Mouse (Mus musculus) kidney, embryonic 14.5 days (tissue): ENCODE measurements around the gene Ap4b1. TPM values are rescaled to one million over a fixed set of nuclear protein-coding genes. Genes with fewer than 3 reads are reported as not detected.

Experiments
- ATAC-seq: fragments of 200-750 bp; cut with Nextera tagmentation; 2 replicates; pipeline ENCODE4 v1.8.0; 2017; ENCODE audit warnings: moderate number of reproducible peaks, mild to moderate bottlenecking, moderate TSS enrichment, moderate library complexity; ENCODE audit not compliant: low FRiP score, low TSS enrichment
- H3K27ac ChIP-seq: fragments of 300-500 bp; sonication (generic); 2 replicates; pipeline ENCODE4 v1.5.1; 2014; ENCODE audit warnings: low read depth, mild to moderate bottlenecking, low read length, moderate library complexity, mixed read lengths
- H3K27me3 ChIP-seq: fragments of 300-500 bp; sonication (generic); 2 replicates; pipeline ENCODE4 v1.6.1; 2014; ENCODE audit warnings: mild to moderate bottlenecking, low read length; ENCODE audit not compliant: control insufficient read depth, insufficient read depth
- H3K36me3 ChIP-seq: fragments of 300-500 bp; sonication (generic); 2 replicates; pipeline ENCODE4 v1.6.1; 2014; ENCODE audit warnings: low read length, mixed read lengths; ENCODE audit not compliant: control insufficient read depth, insufficient read depth
- H3K4me1 ChIP-seq: fragments of 300-500 bp; sonication (generic); 2 replicates; pipeline ENCODE4 v1.6.1; 2014; ENCODE audit warnings: low read length, mixed read lengths; ENCODE audit not compliant: control insufficient read depth, insufficient read depth
- H3K4me2 ChIP-seq: fragments of 300-500 bp; sonication (generic); replicated peaks from 2 replicates; pipeline ENCODE4 v1.6.1; 2014; ENCODE audit warnings: low read depth, mild to moderate bottlenecking, low read length
- H3K4me3 ChIP-seq: fragments of 300-500 bp; sonication (generic); 2 replicates; pipeline ENCODE4 v1.5.1; 2014; ENCODE audit warnings: mild to moderate bottlenecking, low read length
- H3K9ac ChIP-seq: fragments of 300-500 bp; sonication (generic); 2 replicates; pipeline ENCODE4 v1.6.1; 2014; ENCODE audit warnings: low read depth, mild to moderate bottlenecking, low read length, moderate library complexity
- H3K9me3 ChIP-seq: fragments of 300-500 bp; sonication (generic); 2 replicates; pipeline ENCODE4 v1.6.1; 2016; ENCODE audit warnings: low read length; ENCODE audit not compliant: control insufficient read depth
- WGBS: fragments of 180-500 bp; shearing (Covaris S2); extraction: QIAGEN DNeasy Blood & Tissue Kit; methylation state at CpG from one replicate; pipeline ENCODE4 v1.1.7; 2014; 5-methylcytosine and 5-hydroxymethylcytosine counted together
- polyA plus RNA-seq: library from polyadenylated mRNA; unstranded; fragments of >200 nt; fragmentation: Nextera tagmentation; extraction: Ambion mirVana; gene quantifications from 2 replicates; pipeline ENCODE4 v1.2.1, GENCODE M21; 2014

Gene Ap4b1
- polyA plus RNA-seq, 1 experiment from 2014 or later = 22.2 TPM

DNA sequence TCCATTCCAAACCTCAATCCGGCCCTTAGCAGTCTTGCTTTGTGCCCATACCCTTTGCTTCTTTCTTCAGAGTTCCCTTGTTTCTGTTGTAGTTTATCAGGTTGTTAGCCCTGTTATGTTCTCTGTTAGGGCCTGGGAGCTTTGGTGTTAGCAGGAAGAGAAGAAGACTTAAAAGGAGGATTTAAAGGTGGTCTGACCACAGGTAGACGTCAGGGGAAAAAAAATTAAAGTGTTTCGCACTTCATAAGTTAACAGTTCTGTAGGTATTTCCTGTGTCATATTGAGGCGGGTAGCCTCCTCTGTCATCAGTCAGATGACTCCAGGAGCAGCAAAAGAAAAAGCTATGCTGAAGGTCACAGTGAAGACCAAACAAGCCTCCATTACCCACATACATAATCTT lies 58.7 kb downstream of the Ap4b1 start:
- no peaks in the 10 kb centered on the region for H3K4me1 ChIP-seq
- H3K4me3 ChIP-seq = no peak overlapping the region
- no peaks in the 10 kb centered on the region for H3K27me3 ChIP-seq
- 84% methylated on average over 4 of the region's 4 CpGs for WGBS
- no peak overlapping the region for H3K9ac ChIP-seq
- H3K4me2 ChIP-seq = no peak overlapping the region
- ATAC-seq = no peak
- H3K36me3 ChIP-seq = no peaks in the 10 kb centered on the region
- H3K27ac ChIP-seq = no peak overlapping the region
- H3K9me3 ChIP-seq = no peaks in the 10 kb centered on the region

Other genes starting within 250 kb of the Ap4b1 start
- 0.36 and 0.79 TPM in 2 replicates for gene Syt6, start 234.3 kb upstream of the Ap4b1 start, polyA plus RNA-seq
- 0.19 and 0.34 TPM in 2 replicates for gene Atg4a-ps, start 163.5 kb upstream of the Ap4b1 start, polyA plus RNA-seq
- 56.6 and 58.4 TPM in 2 replicates for gene Olfml3, start 71.5 kb upstream of the Ap4b1 start, polyA plus RNA-seq
- gene Gm10964, start 70.2 kb upstream of the Ap4b1 start, polyA plus RNA-seq = not detected in 2 replicates
- 16.1 and 19.0 TPM in 2 replicates for gene Hipk1, start 18.0 kb upstream of the Ap4b1 start, polyA plus RNA-seq
- gene Dclre1b, start 76 bp upstream of the Ap4b1 start, polyA plus RNA-seq = 36.7 and 41.4 TPM in 2 replicates
- gene Gm43064, start 53 bp downstream of the Ap4b1 start, polyA plus RNA-seq = 0.12 TPM in 1 of 2 replicates, not detected in the other
- not detected in 2 replicates for gene Bcl2l15, start 23.1 kb downstream of the Ap4b1 start, polyA plus RNA-seq
- 0.26 and 0.92 TPM in 2 replicates for gene Ptpn22, start 50.3 kb downstream of the Ap4b1 start, polyA plus RNA-seq
- gene Rsbn1, start 104.6 kb downstream of the Ap4b1 start, polyA plus RNA-seq = 13.2 and 13.3 TPM in 2 replicates
- 27.3 and 37.6 TPM in 2 replicates for gene Phtf1, start 158.6 kb downstream of the Ap4b1 start, polyA plus RNA-seq